Mouse (Mus musculus) heart, embryonic 14.5 days (tissue): Measurements from ENCODE around the gene Ptprd. TPM values are rescaled to one million over a fixed set of nuclear protein-coding genes. Genes with fewer than 3 reads are reported as not detected.

Experiments used
- ATAC-seq: fragments of 200-750 bp; cut with Nextera tagmentation; 2 replicates; pipeline ENCODE4 v1.8.0; 2017; ENCODE audit warnings: low read depth, moderate TSS enrichment; ENCODE audit not compliant: insufficient number of reproducible peaks, insufficient read depth, low FRiP score
- H3K27ac ChIP-seq, 2 experiments: fragments of 200-500 bp in 1 of 2; fragments of 300-500 bp in 1 of 2; sonication (generic) in 1 of 2; replicated peaks in 1 of 2; 2 replicates each; pipeline ENCODE4 v1.5.1; 2012 to 2014; ENCODE audit warnings: low read depth in 2 of 2, low read length in 2 of 2, control low read depth in 1 of 2, mild to moderate bottlenecking in 1 of 2, mixed read lengths in 1 of 2; ENCODE audit not compliant: control insufficient read depth in 1 of 2, insufficient read depth in 1 of 2
- H3K27me3 ChIP-seq: fragments of 300-500 bp; sonication (generic); 2 replicates; pipeline ENCODE4 v1.6.1; 2014; ENCODE audit warnings: mild to moderate bottlenecking, low read length, control low read depth; ENCODE audit not compliant: control insufficient read depth, insufficient read depth
- H3K36me3 ChIP-seq: fragments of 300-500 bp; sonication (generic); 2 replicates; pipeline ENCODE4 v1.6.1; 2014; ENCODE audit warnings: mild to moderate bottlenecking, control low read depth, low read length, mixed read lengths; ENCODE audit not compliant: control insufficient read depth, insufficient read depth
- H3K4me1 ChIP-seq, 2 experiments: fragments of 200-500 bp in 1 of 2; fragments of 300-500 bp in 1 of 2; sonication (generic) in 1 of 2; 2 replicates each; pipeline ENCODE4 v1.6.1; 2012 to 2014; ENCODE audit warnings: low read length in 2 of 2, control low read depth in 1 of 2, mixed read lengths in 1 of 2; ENCODE audit not compliant: control insufficient read depth in 2 of 2, insufficient read depth in 2 of 2
- H3K4me2 ChIP-seq: fragments of 300-500 bp; sonication (generic); 2 replicates; pipeline ENCODE4 v1.6.1; 2014; ENCODE audit warnings: mild to moderate bottlenecking, low read length
- H3K4me3 ChIP-seq, 2 experiments: fragments of 200-500 bp in 1 of 2; fragments of 300-500 bp in 1 of 2; sonication (generic) in 1 of 2; 2 replicates each; pipeline ENCODE4 v1.5.1; 2012 to 2014; ENCODE audit warnings: low read length in 2 of 2, mild to moderate bottlenecking in 2 of 2, control low read depth in 1 of 2, low read depth in 1 of 2, moderate library complexity in 1 of 2; ENCODE audit not compliant: control insufficient read depth in 1 of 2, insufficient read depth in 1 of 2
- H3K9ac ChIP-seq: fragments of 300-500 bp; sonication (generic); 2 replicates; pipeline ENCODE4 v1.6.1; 2014; ENCODE audit warnings: mild to moderate bottlenecking, low read length
- H3K9me3 ChIP-seq: fragments of 300-500 bp; sonication (generic); 2 replicates; pipeline ENCODE4 v1.6.1; 2016; ENCODE audit warnings: low read length, control low read depth; ENCODE audit not compliant: control insufficient read depth
- WGBS: fragments of 180-500 bp; shearing (Covaris S2); extraction: QIAGEN DNeasy Blood & Tissue Kit; methylation state at CpG from one replicate; pipeline ENCODE4 v1.1.7; 2014; 5-methylcytosine and 5-hydroxymethylcytosine counted together
- polyA plus RNA-seq: library from polyadenylated mRNA; unstranded; fragments of >200 nt; fragmentation: Nextera tagmentation; extraction: Ambion mirVana; gene quantifications from 2 replicates; pipeline ENCODE4 v1.2.1, GENCODE M21; 2014

Gene Ptprd
- polyA plus RNA-seq, 1 experiment from 2014 or later = 21.8 TPM

DNA sequence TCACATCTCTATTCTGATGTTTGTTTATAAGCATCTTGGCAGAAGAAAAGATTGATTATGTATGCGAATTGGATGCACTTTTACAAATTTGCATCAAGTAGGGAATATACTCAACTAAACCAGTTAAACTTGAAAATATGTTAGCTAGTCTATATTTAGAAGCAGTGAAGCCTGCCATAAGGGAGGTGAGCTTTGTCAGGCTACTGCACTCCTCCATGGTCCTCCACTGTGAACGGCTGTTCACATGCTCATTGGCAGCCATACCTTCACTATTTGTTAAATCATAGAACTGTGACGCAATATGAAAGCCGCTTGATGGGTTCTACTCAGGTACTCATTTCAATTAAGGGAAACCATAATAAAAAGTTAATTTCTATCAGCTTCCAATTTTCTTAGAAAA is 1215.6 kb downstream of the Ptprd start:
- ATAC-seq = no peak
- H3K4me1 ChIP-seq = no peaks in the 10 kb centered on the region
- H3K9me3 ChIP-seq = no peaks in the 10 kb centered on the region
- H3K4me3 ChIP-seq = no peak overlapping the region
- 75% methylated on average over 4 of the region's 4 CpGs for WGBS
- no peak overlapping the region for H3K4me2 ChIP-seq
- H3K27me3 ChIP-seq = no peaks in the 10 kb centered on the region
- no peak overlapping the region for H3K9ac ChIP-seq
- H3K36me3 ChIP-seq = no peaks in the 10 kb centered on the region
- H3K27ac ChIP-seq = no peak overlapping the region

GRCm38 (mm10) chr4:76989961-76990360 is 1221.8 kb downstream of the Ptprd start:
- no peak overlapping the region for H3K4me3 ChIP-seq
- no peak for ATAC-seq
- WGBS = 71% methylated on average over 1 of the region's 1 CpGs
- H3K4me2 ChIP-seq = no peak overlapping the region
- no peaks in the 10 kb centered on the region for H3K9me3 ChIP-seq
- no peaks in the 10 kb centered on the region for H3K27me3 ChIP-seq
- no peaks in the 10 kb centered on the region for H3K4me1 ChIP-seq
- H3K9ac ChIP-seq = no peak overlapping the region
- H3K27ac ChIP-seq = no peak overlapping the region
- no peaks in the 10 kb centered on the region for H3K36me3 ChIP-seq

- no peak overlapping the region for H3K9ac ChIP-seq
- no peak overlapping the region for H3K4me3 ChIP-seq
- H3K27ac ChIP-seq = no peak overlapping the region
- H3K9me3 ChIP-seq = no peaks in the 10 kb centered on the region
- WGBS = 77% methylated on average over 3 of the region's 3 CpGs
- ATAC-seq = no peak
- no peaks in the 10 kb centered on the region for H3K36me3 ChIP-seq
- H3K27me3 ChIP-seq = no peaks in the 10 kb centered on the region
- H3K4me1 ChIP-seq = no peaks in the 10 kb centered on the region
- H3K4me2 ChIP-seq = no peak overlapping the region
Observed at GRCm38 (mm10) chr4:76977056-76977809, 1234.5 kb downstream of the Ptprd start.

DNA sequence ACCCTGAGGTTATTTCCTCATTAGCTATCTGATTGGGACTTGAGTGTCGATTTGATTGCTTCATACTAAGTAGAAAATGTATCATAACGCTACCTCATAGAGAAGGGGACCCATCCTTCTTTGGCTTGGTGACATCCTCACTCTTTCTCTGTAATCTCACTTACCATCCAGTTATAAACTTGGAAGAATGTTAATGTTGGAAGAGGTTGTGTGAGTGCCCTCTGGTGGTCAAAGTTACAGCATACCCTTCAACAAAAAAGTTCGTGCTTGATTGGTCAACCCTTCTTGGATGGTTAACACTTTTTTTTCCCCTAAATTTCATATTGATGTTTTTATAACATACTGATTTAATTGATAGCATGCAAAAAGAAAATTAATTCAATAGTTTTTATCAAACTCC is 1263.5 kb downstream of the Ptprd start:
- Histone ChIP-seq H3K27me3 (no peaks in the 10 kb centered on the region), H3K9ac (no peak overlapping the region), H3K4me1 (no peaks in the 10 kb centered on the region), H3K9me3 (no peaks in the 10 kb centered on the region), H3K27ac (no peak overlapping the region), H3K36me3 (no peaks in the 10 kb centered on the region), H3K4me2 (no peak overlapping the region), H3K4me3 (no peak overlapping the region)
- no peak for ATAC-seq
- WGBS = 49% methylated on average over 3 of the region's 3 CpGs

DNA sequence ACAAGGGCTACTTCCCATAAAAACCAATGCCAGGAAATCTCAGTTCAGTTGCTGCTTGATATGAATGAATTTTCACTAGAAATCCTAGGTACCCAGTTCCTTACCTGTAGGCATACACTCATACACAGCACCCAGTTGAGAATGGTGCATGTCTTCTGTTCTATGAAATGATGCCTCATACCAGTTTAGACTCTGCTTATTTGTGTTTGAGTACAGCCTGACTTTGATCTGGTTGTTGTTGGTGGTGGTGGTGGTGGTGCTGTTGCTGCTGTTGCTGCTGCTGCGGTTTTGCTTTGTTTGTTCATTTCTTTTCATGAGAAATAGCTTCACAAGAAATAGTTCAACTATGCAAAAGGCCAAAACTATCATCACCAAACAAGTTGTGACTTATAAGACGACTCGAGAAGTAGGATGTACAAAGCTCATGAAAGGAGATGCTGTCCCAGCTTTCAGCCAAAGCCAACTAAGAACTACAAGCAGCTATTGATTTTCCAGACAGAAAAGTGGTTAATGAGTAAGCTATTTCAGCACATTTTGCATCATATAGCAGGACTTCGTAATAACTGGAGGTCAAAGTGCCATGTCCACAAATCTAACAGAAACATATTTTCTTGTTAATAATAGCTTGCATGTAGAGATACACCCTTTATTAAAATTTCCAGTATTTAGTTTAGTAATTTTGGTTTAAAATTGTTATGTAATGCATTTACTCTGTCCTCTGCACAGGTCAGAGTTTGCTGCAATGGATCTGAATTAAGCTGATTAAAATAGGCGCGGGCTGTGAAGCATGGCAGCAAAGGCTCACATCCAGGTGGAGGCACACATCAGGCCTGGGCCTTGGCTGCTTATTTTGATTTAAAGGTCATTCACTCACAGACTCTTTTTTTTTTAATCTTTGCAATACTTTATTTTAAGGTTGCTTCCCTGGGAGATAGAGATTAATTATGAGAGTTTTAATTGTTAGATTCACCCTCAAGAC is 1270.1 kb downstream of the Ptprd start:
- Histone ChIP-seq H3K27ac (no peak overlapping the region), H3K4me3 (no peak overlapping the region), H3K4me2 (no peak overlapping the region), H3K9ac (no peak overlapping the region), H3K4me1 (no peaks in the 10 kb centered on the region), H3K36me3 (no peaks in the 10 kb centered on the region), H3K9me3 (no peaks in the 10 kb centered on the region), H3K27me3 (no peaks in the 10 kb centered on the region)
- 85% methylated on average over 6 of the region's 6 CpGs for WGBS
- ATAC-seq = no peak

- WGBS = 56% methylated on average over 2 of the region's 2 CpGs
- no peaks in the 10 kb centered on the region for H3K36me3 ChIP-seq
- no peaks in the 10 kb centered on the region for H3K27me3 ChIP-seq
- H3K9ac ChIP-seq = no peak overlapping the region
- H3K4me2 ChIP-seq = no peak overlapping the region
- H3K4me3 ChIP-seq = no peak overlapping the region
- H3K27ac ChIP-seq = no peak overlapping the region
- H3K9me3 ChIP-seq = no peaks in the 10 kb centered on the region
- no peaks in the 10 kb centered on the region for H3K4me1 ChIP-seq
- ATAC-seq = no peak
Observed at GRCm38 (mm10) chr4:76931559-76931958, 1280.2 kb downstream of the Ptprd start.

DNA sequence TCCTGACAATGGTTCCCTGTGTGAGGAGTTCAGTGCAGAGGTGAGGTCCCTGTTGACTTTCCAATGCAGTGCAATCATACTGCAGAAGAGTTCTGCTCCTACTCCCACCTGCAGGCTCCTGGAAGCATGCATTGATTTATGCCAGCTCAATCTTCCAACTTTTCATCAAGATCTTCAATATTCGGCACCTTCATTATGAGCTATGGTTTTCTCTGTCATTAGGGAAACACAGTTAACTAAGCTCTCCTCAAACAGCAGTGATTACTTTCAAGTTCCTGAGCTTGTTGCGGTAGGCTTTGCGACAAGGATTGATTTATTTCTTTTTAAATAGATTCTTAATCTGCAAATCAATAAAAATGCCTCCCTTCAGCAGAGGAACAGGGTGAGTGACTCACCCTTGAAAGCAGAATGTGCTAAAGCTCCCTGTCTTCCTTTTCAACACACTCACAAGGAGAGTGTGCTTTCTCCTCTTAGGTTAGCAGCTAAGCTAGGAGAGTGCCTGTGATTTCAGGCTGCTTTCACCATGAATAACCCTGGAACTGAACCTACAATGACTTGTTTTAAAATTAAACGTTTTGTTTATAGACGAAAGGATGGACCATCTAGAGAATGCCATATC is 1298.1 kb downstream of the Ptprd start:
- H3K36me3 ChIP-seq = no peaks in the 10 kb centered on the region
- 74% methylated on average over 5 of the region's 5 CpGs for WGBS
- H3K27me3 ChIP-seq = no peaks in the 10 kb centered on the region
- H3K9ac ChIP-seq = no peak overlapping the region
- H3K27ac ChIP-seq = no peak overlapping the region
- H3K9me3 ChIP-seq = no peaks in the 10 kb centered on the region
- no peak overlapping the region for H3K4me3 ChIP-seq
- no peak overlapping the region for H3K4me2 ChIP-seq
- H3K4me1 ChIP-seq = no peaks in the 10 kb centered on the region
- ATAC-seq = no peak
